Mouse (Mus musculus) adrenal gland, postnatal 4 days (tissue): Measurements from ENCODE around the gene Pdzd9. TPM values are rescaled to one million over a fixed set of nuclear protein-coding genes. Genes with fewer than 3 reads are reported as not detected.
"Not testable (repeated sequence)": the region's sequence is repeated elsewhere in the genome, so short reads cannot be mapped to it uniquely, and the experiment has no call there.

Source experiments
- DNase-seq, 2 experiments: peaks; one replicate each; pipeline ENCODE4 v3.0.0; 2021 to 2022; ENCODE audit warnings: low spot score in 2 of 2, mixed read lengths in 2 of 2
- long read RNA-seq, 2 experiments: library from polyadenylated mRNA; stranded (forward); transcript quantifications; one replicate each; pipeline ENCODE4 v2.0.0; 2021
- total RNA-seq, 2 experiments: library from RNA; stranded (reverse); gene quantifications; 2 replicates each; pipeline ENCODE4 v1.2.3; 2021

Pdzd9 gene
- not detected for total RNA-seq
- long read RNA-seq, experiment 1: 0 reads
- long read RNA-seq, experiment 2: 0 reads

DNA sequence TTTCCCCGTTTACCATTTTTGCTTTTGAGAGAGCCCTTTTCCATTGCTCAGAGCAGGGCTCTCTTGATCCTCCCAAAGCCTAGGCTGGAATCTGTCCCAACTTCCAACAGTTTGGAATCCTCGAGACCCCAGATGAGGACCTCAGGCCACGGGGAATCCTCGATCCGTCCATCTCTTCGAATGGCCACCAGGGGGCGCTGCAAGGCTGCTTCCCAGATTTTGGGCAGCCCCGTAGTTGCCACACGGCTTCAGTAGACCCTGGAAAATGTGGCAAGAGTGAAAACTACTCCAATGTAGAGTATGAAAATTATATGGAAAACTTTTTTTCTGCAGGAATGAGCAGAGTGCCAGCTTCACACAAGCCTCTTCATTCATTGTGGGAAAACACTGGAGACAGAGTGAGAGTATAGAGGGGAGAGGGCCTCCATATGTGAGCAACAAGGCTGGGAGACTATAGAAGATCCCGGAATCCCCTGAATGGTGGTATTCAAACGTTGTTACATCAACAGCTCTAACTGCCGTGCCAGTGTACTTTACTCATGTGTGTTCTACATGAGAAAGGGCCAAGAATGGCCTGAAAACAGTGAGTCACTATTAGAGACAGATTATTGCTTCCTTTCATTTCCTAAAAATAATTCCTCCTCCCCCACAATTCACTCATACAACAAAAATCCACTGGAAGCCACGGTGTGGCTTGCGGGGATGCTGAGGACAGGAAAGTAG is at the start of gene Pdzd9:
Gene Pdzd9, minus strand, starts transcription at position 191 of the 723 bp plus-strand sequence.
- peak; percentile 48 to 50 for DNase-seq

DNA sequence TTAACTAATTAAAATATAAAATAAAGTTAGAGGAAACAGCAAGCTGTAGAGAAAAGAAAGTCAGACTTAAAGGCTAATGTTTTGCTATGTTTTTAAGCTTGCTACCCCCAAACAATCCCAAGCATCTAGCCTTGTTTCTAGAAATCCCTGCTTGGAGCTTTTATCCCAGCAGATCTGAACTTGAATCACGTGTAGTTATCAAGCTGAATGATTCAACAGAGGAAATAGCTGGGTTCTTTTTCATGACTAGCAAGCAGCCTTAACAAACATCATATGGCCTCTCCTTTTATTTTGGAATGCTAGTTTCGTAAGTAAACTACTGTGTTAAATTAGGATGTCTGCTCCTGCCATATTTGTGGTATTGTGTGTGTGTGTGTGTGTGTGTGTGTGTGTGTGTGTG is 47.1 kb upstream of the Pdzd9 start:
- DNase-seq: no peak

DNA sequence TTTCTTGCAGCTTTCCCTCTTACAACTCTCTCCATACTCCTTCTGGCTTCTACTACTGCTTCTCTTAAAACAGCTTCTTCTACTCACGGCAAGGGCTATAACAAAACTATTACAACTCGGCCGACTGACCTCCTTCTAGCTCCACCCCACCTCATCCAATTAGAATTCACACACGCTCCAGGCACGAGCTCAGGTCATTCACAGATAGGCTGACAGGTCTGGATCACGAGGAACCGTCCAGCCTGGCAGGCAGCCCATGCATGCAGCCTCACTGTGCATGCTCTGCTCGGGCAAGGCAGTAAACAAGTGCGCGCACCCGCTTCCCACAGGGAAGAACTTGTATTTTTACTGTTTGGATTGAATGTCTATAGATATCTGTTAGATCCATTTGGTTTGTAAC is 43.8 kb upstream of the Pdzd9 start:
- not testable (repeated sequence) for DNase-seq

DNA sequence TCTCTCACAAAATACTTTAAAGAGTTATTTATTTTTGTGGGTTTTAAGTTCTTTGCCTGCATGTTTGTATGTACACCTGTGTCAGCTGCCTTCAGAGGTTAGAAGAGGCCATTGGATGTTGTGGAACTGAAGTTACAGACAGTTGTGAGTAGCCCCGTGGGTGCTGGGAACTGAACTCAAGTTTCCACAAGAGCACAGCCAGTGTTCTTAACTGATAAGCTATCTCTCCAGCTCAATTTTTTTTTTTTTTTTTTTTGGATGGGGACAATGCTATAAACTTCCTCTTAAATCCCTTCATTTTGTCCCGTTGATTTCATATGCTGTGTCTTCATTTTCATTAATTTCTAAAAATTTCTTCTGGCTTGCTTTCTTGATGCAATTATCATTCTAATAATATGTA is 43.1 kb upstream of the Pdzd9 start:
- DNase-seq: no peak

DNA sequence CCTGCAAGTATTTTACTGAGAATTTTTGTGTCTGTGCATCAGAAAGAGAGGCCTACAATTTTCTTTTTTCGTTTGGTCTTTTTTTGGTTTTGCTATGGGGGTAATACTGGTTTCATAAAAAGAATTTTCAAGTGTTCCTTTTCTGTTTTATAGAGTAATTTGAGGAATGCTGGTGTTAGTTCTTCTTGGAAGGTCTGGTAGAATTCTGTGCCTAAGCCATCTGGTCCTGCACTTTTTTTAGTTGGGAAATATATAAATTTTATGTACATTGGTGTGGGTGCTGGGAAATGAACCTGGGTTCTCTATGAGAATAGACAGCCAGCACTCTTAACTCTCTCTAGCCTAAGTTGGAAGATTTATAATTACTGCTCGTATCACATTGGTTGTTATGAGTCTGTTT is 41.9 kb upstream of the Pdzd9 start:
- DNase-seq: no peak

DNA sequence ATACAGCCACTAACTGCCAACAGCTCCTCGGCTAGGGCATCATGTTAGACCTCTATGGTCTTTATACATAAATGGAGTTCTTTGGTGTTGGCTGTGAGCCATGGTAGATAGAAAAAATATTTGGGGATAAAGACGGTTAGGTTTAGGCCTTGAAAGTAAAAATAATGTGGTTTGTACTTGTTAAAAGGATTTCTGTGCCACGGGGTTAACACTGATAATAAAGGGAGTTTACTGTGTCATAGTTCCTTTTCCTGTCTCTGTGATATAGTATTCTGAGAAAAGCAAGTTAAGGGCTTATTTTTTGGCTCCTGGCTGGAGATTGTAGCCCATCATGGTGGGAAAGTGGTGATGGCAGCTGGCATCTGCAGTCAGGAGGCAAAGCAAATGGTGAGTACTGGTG is 33.7 kb upstream of the Pdzd9 start:
- DNase-seq: no peak

DNA sequence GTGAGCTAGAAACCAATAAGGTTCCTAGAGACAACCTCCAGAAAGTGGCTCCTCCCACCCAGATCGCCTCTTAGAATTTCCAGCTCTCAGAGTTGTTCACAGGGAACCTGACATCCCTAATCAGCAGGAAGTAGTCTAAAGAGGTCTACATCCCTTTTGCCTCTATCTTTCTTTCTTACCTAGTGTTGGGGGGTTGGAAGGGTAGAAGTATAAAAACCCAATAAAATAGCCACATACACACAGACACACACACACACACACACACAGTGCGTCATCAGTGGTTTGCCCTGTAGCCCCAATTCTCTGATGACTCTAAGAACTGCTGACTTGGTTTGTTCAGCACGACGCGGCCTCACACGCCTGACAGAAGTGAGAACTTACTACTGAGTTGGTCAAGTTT is 29.4 kb upstream of the Pdzd9 start:
- no peak for DNase-seq

DNA sequence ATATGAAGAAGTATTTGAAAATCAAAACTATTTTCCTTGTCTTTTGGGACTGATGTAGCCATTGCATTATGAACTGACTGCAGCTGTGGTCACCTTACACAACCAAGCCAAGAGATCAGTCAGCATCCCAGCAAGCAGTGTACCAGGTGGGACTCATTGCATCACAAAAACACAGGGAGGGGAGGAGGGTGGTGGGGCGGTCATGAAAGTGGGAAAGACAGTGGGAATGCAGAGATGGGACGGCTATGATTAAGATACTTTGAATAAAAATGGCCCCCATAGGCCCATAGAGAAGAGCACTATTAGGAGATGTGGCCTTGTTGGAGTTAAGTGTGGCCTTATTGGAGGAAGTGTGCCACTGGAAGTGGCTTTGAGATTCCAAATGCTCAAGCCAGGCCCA is 26.2 kb upstream of the Pdzd9 start:
- DNase-seq: no peak

DNA sequence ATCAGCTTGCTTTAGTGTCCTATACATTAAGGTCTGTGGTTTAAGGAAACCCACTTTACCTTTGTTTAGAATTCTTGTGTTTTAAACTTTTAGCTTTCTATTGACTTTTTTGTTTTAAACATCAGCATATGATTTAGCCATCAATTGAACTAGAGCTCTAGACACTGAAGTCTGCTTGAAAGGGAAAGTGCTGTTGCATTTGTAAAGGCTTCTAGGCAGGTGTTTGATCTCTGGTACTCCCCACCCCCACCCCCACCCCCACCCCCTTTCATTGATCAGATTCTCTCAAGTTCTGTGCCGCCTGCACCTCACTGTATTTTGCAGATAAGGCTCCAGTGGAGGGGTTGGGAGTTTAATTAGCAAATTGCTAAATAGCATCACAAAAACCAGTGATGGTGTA is 25.5 kb upstream of the Pdzd9 start:
- DNase-seq: no peak

DNA sequence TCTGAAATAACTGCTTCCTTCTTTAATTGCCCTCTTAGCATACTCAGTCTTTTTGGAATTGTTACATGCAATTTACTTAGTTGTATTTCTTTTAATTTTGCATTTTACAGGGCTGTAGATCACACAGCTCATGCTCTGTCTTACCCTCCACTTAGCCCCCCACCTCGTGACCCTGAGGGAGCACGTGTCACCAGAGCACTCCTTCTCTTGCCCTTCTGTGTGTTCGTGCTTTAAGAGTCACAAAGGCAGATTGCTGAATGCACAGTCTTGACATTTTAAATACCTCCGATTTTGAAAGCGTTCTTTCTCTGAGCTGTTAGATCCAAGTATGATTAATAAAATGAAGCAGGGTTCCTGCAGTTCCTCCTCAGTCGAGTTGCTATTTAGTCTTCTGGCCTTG is 25.1 kb upstream of the Pdzd9 start:
- no peak for DNase-seq

DNA sequence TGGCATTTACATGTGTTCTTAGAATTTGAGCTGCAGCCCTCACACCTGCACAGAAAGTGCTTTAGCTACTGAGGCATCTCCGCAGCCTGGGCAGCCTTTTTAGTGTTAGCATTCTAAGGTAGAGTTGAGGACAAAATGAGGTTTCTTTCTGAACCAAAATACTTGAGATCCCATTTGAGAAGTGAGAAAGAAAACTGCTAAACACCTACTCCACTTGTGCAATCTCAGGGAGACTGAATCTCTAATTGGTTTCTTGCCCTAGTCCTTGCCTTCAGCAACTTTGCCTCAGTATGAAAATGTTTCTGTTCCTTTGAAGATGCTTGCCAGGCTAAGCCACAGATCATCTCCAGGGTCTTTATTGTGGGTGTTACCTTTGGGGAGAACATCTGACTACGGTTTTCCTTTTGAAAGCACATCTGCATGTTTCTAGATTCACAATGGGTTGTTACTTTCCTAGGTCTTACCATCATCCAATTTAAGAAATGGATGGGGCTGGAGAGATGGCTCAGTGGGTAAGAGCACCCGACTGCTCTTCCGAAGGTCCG is 23.8 kb upstream of the Pdzd9 start:
- no peak for DNase-seq

DNA sequence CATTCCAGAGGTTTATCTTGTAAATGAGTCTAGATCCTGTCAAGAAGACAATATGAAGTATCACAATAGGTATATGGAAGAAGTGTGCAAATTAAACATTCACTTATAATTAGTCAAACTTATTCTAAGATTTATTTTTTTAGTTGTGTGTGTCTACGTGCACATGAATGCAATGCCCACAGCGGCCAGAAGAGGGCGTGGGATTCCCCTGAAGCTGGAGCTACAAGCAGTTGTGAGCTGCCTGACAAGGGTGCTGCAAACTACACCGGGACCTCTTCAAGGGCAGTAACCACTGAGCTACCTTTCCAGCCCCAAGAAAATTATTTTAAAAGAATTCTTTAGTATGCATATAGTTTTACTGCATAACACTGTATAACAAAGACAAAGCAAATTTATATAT is 20.5 kb upstream of the Pdzd9 start:
- DNase-seq: no peak

DNA sequence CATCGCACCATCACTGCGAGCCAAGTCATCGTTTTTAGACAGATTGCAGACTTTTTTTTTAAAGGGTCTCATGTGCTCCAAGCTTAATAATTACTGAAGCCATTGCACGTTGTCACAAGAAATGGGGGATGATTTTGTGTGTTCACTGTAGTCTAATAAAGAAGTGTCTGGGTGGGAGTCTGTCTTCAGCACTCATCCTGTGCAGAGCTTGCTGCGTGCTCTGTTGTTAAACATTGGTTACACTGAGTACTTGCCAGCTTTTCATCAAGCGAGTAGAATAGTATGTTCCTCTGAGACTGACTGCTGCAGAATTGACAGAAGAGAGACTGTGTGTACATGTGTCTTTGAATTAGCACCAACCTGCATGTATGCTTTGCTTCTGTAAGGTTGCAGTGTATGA is 15.1 kb upstream of the Pdzd9 start:
- DNase-seq: no peak

DNA sequence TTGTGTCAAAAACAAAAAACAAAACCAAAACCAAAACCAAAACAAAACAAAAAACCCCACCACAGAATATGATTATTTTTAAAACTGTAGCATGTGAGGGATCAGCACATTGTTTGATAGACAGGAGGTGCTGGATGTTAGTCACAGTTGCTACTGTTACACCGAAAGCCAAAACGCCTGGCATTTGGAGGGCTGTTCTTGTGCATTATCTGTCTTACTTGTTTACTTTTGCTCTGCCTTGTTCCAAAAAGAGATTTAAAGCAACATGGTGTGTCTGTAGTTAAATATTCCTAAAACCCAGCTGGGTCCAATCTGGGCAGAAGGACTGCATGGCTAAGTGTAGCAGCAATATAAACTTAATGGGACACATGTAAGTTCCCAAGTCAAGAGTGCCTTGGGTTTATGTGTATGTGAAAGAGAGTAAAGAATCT is 14.6 kb upstream of the Pdzd9 start:
- DNase-seq: no peak

DNA sequence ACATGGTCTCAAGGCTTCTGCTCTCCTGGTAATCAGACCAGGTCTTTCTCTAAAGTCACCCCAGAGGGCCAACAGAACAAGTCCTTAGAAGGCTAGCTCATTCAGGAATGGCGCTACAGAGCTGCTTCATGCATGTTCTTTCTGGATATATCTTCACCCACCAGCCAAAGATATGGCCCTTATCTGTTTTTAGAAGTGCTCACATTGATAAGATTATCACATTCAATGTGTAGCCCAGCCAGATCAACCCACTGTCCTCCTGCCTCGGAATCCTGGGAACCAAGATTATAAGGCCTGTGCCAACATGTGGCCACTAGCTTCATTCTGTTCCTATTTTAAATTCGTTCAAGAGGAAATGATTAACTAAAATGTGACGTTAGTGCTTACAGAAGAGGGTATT is 11.9 kb upstream of the Pdzd9 start:
- no peak for DNase-seq

DNA sequence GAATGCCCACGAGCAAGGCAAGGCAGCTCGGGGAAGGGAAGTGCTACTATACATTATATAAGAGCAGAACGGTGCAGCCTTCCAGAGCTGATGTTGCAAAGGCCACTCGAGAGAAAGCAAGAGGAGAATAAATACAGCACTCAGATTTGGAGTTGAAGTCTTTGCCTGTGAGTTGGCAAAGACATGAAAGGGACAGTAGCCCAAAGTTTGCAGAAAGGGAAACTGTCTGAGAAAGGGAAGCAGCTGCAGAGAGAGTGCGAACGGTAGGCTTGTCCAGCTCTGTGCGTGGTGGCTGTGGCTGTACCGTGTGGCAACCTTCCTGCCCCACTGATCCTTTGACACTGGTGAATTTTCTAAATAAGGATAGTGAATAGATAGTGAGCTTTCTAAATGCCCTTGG is 8.9 kb upstream of the Pdzd9 start:
- DNase-seq: no peak

DNA sequence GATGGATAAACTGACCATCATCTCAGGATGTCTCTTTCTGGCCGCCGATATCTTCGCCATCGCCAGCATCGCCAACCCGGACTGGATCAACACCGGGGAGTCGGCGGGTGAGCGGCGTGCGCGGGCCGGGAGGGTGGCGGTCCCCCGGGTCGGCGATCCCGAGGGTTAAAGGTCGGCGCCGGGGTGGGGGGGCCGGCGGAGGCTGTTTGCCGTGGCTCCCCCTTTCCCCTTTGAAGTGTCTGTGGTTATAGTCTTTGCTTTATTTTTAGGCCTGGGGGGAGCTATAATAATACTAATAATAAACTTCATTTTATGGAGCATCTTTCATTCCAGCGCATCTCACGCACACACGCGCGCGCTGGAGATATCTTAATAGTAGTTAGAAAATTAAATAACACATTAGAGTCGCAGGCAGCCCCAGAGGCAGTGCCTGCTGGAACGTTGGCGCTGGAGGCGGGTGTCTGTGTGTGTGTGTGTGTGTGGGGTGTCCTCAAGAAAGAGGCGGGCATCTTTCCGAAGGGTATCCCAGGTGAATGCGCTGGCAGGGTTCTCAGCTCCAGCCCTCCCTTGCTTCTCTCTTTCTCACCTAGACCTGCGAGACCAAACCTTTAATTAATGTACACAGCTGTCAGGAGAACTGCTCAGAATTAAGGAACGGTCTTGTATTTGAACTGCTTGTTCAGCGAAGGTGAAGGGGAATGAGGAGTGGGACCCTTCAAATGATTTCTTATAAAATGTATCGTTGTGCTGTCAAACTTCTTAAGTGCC is 7.8 kb upstream of the Pdzd9 start:
- peak; percentile 11 for DNase-seq

DNA sequence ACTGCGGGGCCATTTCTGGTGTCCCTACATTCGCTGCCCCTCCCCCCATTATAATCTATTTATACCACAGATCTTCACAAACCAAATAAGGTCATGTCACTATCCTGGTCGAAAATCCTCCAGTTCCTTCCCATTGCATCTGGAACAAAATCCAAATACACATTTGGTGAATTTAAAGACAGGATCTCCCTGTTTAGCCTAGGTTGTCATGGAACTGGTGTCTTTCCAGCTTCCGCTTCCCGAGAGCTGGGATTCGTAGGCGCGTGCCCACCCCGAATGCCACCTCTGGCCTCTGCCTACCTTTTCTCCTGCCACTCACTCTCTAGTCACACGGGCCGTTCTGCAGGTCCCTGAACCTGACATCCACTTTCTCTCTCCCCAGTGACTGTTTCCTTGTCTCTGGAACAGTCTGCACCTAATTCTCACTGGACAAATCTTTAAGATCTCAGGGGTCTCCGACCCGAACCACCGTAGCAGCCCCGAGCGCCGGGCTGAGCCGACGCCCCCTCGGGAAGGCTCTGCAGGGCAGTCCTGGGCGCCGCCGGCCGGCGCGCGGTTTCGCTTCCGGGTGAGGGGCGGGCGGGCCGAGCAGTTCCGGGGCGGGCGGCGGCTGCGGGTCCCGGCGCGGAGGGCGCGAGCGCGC is 7.0 kb upstream of the Pdzd9 start, which contains the start of gene Mosmo:
Gene Mosmo, plus strand, starts transcription at position 618 of the 643 bp plus-strand sequence.
- peak; percentile 53 to 67 for DNase-seq

DNA sequence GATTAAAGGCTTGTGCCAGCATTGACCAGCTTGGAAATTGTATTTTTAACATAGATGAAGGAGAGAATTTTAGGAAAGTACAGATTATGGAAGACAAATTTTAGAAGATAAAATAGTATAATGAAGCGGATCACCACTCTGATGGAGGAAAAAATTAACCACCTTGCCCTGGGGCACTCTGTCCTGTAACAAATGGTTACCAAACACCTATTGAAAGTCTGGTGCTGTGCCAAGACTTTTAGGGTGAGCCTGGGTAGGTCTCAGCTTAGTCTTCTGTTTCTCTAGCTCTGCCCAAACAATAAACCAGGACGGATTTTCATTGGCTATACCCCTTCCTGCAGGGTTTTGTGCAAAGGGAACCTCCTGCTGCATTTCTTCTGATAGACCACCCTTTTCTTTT is 1.1 kb upstream of the Pdzd9 start:
- no peak for DNase-seq

DNA sequence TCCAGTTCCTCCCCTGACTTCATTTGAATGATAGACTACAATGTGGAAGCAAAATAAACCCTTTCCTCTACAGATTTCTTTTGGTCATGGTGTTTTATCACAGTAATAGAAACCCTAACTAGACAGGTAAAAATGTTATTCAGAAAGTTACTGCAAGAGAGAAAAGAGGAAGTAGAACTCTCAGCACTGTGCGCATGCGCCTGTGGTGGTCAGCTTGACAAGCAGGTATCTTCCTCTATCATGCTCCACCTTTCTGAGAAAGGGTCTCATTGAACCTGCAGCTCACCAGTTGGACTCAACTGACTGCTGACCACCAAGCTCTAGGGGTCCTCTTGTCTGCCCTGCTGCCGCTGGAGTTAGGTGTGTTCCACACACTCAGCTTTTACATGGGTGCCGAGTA is 8.1 kb downstream of the Pdzd9 start:
- no peak for DNase-seq

DNA sequence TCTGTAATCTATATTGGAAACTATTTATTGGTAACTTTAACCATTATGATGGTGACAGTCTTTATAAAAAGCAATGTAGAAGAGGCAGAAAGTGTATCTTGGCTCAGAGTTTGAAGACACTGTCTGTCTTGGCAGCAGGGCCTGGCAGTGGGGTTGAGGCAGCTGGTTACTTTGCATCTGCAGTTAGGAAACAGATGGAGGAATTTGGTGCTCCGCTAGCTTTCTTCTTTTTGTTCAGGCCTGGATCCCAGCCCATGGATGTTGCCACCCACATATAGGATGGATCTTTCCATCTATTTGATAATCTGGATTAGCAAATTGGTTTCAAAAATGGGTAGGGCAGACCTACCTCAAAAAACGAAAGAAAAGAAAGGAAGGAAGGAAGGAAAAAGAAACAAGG is 22.3 kb downstream of the Pdzd9 start:
- no peak for DNase-seq

DNA sequence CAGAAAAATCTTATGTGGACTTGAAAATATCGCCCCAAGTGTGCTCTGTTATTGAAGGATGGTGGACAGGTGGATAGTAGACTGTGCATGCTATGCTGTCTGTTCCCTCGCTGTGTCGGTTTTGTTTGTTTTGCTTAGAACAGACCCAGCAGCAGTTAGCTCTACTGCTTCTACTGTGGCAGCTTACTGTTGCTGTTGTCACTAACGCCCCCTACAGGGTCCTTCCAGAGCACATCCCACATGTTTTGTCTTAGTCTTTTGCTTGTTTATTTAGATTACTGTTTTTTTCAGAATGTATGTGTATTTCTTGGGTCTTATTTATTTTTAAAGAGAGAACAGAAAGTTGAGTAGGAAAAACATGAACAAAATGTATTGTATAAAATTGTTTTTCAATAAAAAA is 26.9 kb downstream of the Pdzd9 start:
- no peak for DNase-seq
